Mouse (Mus musculus) megakaryocyte, embryonic 14.5 days (primary cell): Measurements from ENCODE around the gene Olfr1466. TPM values are rescaled to one million over a fixed set of nuclear protein-coding genes. Genes with fewer than 3 reads are reported as not detected.

Experiments
- H3K27me3 ChIP-seq: replicated peaks from 2 replicates; pipeline ENCODE3; 2012; ENCODE audit warnings: inconsistent platforms
- H3K36me3 ChIP-seq: replicated peaks from 2 replicates; pipeline ENCODE3; 2012; ENCODE audit warnings: low read length, inconsistent platforms, mixed read lengths
- H3K4me1 ChIP-seq: 2 replicates; pipeline ENCODE4 v1.6.1; 2012; ENCODE audit warnings: inconsistent platforms
- H3K4me3 ChIP-seq: replicated peaks from 2 replicates; pipeline ENCODE3; 2012; ENCODE audit warnings: moderate library complexity, mild to moderate bottlenecking, inconsistent platforms
- H3K9me3 ChIP-seq: 2 replicates; pipeline ENCODE4 v1.6.1; 2012; ENCODE audit warnings: inconsistent platforms
- FLI1 ChIP-seq: IDR thresholded peaks from 2 replicates; pipeline ENCODE4 v1.6.1; 2012; ENCODE audit warnings: low read length, inconsistent platforms, mixed read lengths
- GATA1 ChIP-seq: IDR thresholded peaks from 3 replicates; pipeline ENCODE4 v1.6.1; 2012; ENCODE audit warnings: mixed read lengths, low read length, inconsistent platforms, borderline replicate concordance
- polyA plus RNA-seq: library from polyadenylated mRNA; stranded (reverse); fragments of >175 nt; gene quantifications from 2 replicates; pipeline ENCODE4 v1.2.3, GENCODE M21; 2012; ENCODE audit warnings: low replicate concordance; ENCODE audit not compliant: insufficient read depth

The Olfr1466 gene
- not detected in 2 replicates for polyA plus RNA-seq

DNA sequence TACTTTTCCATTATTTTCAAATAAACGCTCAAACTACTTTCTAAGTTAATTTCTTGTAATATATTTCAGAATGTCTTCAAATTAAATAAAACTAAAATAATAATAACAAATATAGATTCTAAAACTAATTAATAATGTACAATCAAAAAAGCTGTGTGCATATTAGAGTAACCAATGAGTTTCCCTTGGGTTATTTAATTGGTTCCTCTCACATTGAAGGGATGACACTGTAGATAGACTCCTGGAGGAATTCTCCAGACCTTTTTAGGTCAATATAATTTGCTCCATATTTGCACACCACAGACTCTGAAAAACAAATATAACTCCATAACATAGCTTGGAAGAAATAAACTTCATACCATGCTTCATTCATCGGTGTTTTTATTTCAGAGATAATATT, at the start of gene Olfr1466:
Olfr1466 (plus strand) TSS at position 301 of the 400 bp plus-strand sequence.
- no peaks in the 10 kb centered on the region for H3K36me3 ChIP-seq
- no peaks in the 10 kb centered on the region for H3K4me1 ChIP-seq
- TF ChIP-seq FLI1 (no peak), GATA1 (no peak)
- H3K9me3 ChIP-seq: peaks cover 6% of the 10 kb centered on the region; the same call in 1 of the 2 replicates
- no peak within 1 kb of the TSS for H3K4me3 ChIP-seq
- H3K27me3 ChIP-seq: no peaks in the 10 kb centered on the region

DNA sequence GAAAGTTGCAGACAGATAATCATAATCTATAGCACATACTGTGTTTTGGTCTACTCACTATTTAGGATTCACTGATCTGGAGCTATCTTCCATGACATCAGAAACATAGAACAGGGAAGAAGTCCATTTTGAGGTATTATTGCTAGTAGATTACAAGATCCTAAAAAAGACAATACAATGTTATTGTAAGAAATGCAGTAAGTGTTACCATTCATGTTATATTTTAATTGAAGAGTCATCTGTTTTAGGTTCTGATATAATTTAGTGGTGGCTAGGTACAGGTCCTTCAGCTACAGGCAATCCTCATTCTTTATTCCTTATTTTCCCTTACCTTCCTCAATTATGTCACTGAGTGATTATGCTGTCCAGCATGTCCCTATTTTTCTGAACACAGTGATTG, 23.2 kb upstream of the Olfr1466 start, which contains the start of gene Olfr1465:
Olfr1465 (minus strand) TSS at position 101 of the 400 bp plus-strand sequence.
- Histone ChIP-seq H3K4me1 (no peaks in the 10 kb centered on the region), H3K27me3 (no peaks in the 10 kb centered on the region), H3K36me3 (no peaks in the 10 kb centered on the region), H3K9me3 (peaks cover 5% of the 10 kb centered on the region; the same call in 1 of the 2 replicates), H3K4me3 (no peak within 1 kb of the TSS)
- TF ChIP-seq FLI1 (no peak), GATA1 (no peak)

DNA sequence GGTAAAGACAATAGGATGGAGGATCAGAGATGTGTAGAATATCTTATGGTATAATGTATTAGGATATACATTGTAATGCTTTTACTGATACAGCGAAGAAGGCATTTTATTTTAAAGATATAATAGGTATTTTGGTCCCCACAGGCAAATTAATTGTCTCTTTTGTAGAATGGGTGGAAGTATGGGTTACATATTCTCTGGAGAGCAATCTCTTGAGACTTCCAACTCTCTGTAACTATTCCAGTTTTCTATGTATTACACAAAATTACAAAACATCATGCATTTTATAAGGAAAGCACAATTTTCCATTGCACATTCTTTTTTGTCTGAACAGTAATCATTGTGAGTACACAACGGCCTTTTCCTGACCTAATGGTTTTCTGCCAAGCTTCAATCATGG, 23.3 kb downstream of the Olfr1466 start, which contains the start of gene Olfr1467:
Olfr1467 (plus strand) TSS at position 301 of the 400 bp plus-strand sequence.
- no peaks in the 10 kb centered on the region for H3K4me1 ChIP-seq
- H3K9me3 ChIP-seq: peaks cover 7% of the 10 kb centered on the region
- H3K36me3 ChIP-seq: no peaks in the 10 kb centered on the region
- TF ChIP-seq FLI1 (no peak), GATA1 (no peak)
- H3K27me3 ChIP-seq: no peaks in the 10 kb centered on the region
- no peak within 1 kb of the TSS for H3K4me3 ChIP-seq

Other genes starting within 250 kb of the Olfr1466 start
- gene Olfr1457, start 241.0 kb upstream of the Olfr1466 start, polyA plus RNA-seq: not detected in 2 replicates
- not detected in 2 replicates for gene Olfr1458, start 232.1 kb upstream of the Olfr1466 start, polyA plus RNA-seq
- gene Olfr1459, start 189.3 kb upstream of the Olfr1466 start, polyA plus RNA-seq: 0.06 TPM in 1 of 2 replicates, not detected in the other
- not detected in 2 replicates for gene Olfr1461, start 175.9 kb upstream of the Olfr1466 start, polyA plus RNA-seq
- gene Olfr1462, start 153.1 kb upstream of the Olfr1466 start, polyA plus RNA-seq: not detected in 2 replicates
- not detected in 2 replicates for gene Olfr1463, start 107.5 kb upstream of the Olfr1466 start, polyA plus RNA-seq
- not detected in 2 replicates for gene Olfr1465, start 23.3 kb upstream of the Olfr1466 start, polyA plus RNA-seq
- gene Olfr1467, start 23.4 kb downstream of the Olfr1466 start, polyA plus RNA-seq: not detected in 2 replicates
- gene Olfr1469, start 69.0 kb downstream of the Olfr1466 start, polyA plus RNA-seq: not detected in 2 replicates
- not detected in 2 replicates for gene Olfr1471, start 104.5 kb downstream of the Olfr1466 start, polyA plus RNA-seq
- gene Olfr1472, start 117.2 kb downstream of the Olfr1466 start, polyA plus RNA-seq: not detected in 2 replicates
- gene Olfr1474, start 130.7 kb downstream of the Olfr1466 start, polyA plus RNA-seq: not detected in 2 replicates
- not detected in 2 replicates for gene Olfr1475, start 141.3 kb downstream of the Olfr1466 start, polyA plus RNA-seq
- not detected in 2 replicates for gene Olfr1477, start 161.7 kb downstream of the Olfr1466 start, polyA plus RNA-seq
- gene Olfr1480, start 189.1 kb downstream of the Olfr1466 start, polyA plus RNA-seq: not detected in 2 replicates
- not detected in 2 replicates for gene Olfr1484, start 244.6 kb downstream of the Olfr1466 start, polyA plus RNA-seq